ENCODE assay signal across 22 mouse cellular contexts in genomic region chr12:85378271-85378670, GRCm38 (mm10). TPM values are rescaled to one million over a fixed set of nuclear protein-coding genes. Genes with fewer than 3 reads are reported as not detected.
DNase-seq lines count a peak whose midpoint lies in the region; ATAC-seq and TF ChIP-seq lines count a peak whose summit lies in the region.
"Had no signal": no experiment of that assay in that cellular context is flagged by ENCODE, and none has a peak within 500 bp of the region (broad histone marks: within the 10 kb centered on the region; RNA-seq: fewer than 3 reads in every experiment).

No protein-coding gene starts in this region.

- H3K4me2 ChIP-seq in hindbrain, embryonic 14.5 days (replicated peaks), result no peak overlapping the region
- H3K4me2 ChIP-seq: embryonic facial prominence, embryonic 12.5 days; forebrain, embryonic 13.5 days; heart, embryonic 15.5 days; liver, embryonic 15.5 days; midbrain, embryonic 15.5 days had no signal

- TF ChIP-seq CTCF in kidney, adult 2 months (conservative IDR thresholded peaks at IDR 0.05; ENCODE audit: insufficient read depth, insufficient read length, low read depth, low read length), result peak; percentile 27; the same call in 1 of the 2 replicates
- peak; percentile 19 for TF ChIP-seq CTCF in ES-Bruce4 (IDR thresholded peaks at IDR 0.05; ENCODE audit: low read depth, low read length)

- no peak overlapping the region for H3K9ac ChIP-seq in ES-Bruce4 (ENCODE audit: low read depth, poor library complexity, severe bottlenecking)
- no peak overlapping the region for H3K9ac ChIP-seq in hindbrain, embryonic 14.5 days
- H3K9ac ChIP-seq: embryonic facial prominence, embryonic 12.5 days; forebrain, embryonic 13.5 days; heart, embryonic 15.5 days; liver, embryonic 15.5 days; midbrain, embryonic 15.5 days had no signal

- ATAC-seq in hindbrain, embryonic 14.5 days (ENCODE audit: low FRiP score), result no peak
- ATAC-seq: activated CD4-positive, CD25-positive, alpha-beta regulatory T cell, adult 4 months; forebrain, embryonic 13.5 days; hindbrain, postnatal 0 days; midbrain, embryonic 15.5 days had no signal

- H3K27ac ChIP-seq in kidney, adult 2 months (ENCODE audit: insufficient read depth, low read depth, low read length), result no peak overlapping the region
- H3K27ac ChIP-seq in ES-Bruce4 (ENCODE audit: insufficient read depth, low read length), result no peak overlapping the region
- peak overlapping the region; percentile 94 for H3K27ac ChIP-seq in macrophage
- H3K27ac ChIP-seq in hindbrain, embryonic 14.5 days, result no peak overlapping the region
- H3K27ac ChIP-seq: embryonic facial prominence, embryonic 12.5 days; forebrain, embryonic 13.5 days; heart, embryonic 15.5 days; hindbrain, postnatal 0 days; liver, embryonic 15.5 days; midbrain, embryonic 15.5 days had no signal

- H3K9me3 ChIP-seq in ES-Bruce4 (replicated peaks; ENCODE audit: control insufficient read depth, insufficient read depth, low read length, poor library complexity, severe bottlenecking), result no peaks in the 10 kb centered on the region
- H3K9me3 ChIP-seq in hindbrain, embryonic 14.5 days (ENCODE audit: control insufficient read depth, low read length), result no peaks in the 10 kb centered on the region
- H3K9me3 ChIP-seq: embryonic facial prominence, embryonic 12.5 days; forebrain, embryonic 13.5 days; heart, embryonic 15.5 days; liver, embryonic 15.5 days; megakaryocyte, embryonic 14.5 days; midbrain, embryonic 15.5 days had no signal

- H3K27me3 ChIP-seq in kidney, adult 2 months (replicated peaks; ENCODE audit: control insufficient read depth, insufficient read depth, low read length), result no peaks in the 10 kb centered on the region
- no peaks in the 10 kb centered on the region for H3K27me3 ChIP-seq in ES-Bruce4 (ENCODE audit: control insufficient read depth, insufficient read depth, low read length, poor library complexity, severe bottlenecking)
- no peaks in the 10 kb centered on the region for H3K27me3 ChIP-seq in hindbrain, embryonic 14.5 days (ENCODE audit: control insufficient read depth, insufficient read depth, low read length)
- H3K27me3 ChIP-seq: embryonic facial prominence, embryonic 12.5 days; forebrain, embryonic 13.5 days; heart, embryonic 15.5 days; liver, embryonic 15.5 days; megakaryocyte, embryonic 14.5 days; midbrain, embryonic 15.5 days had no signal

- intact Hi-C loops in left cerebral cortex, postnatal 14 days (cut with DNase I), result no loop called here

- H3K79me2 ChIP-seq in macrophage (ENCODE audit: inconsistent target), result peaks cover 7% of the 10 kb centered on the region

- TF ChIP-seq EP300 in ES-Bruce4 (IDR thresholded peaks at IDR 0.05; ENCODE audit: insufficient read depth, low read depth, low read length), result no peak

- whole genome bisulfite sequencing in kidney, adult 2 months, result 92% methylated on average over 2 of the region's 2 CpGs
- WGBS in macrophage (ENCODE audit: missing documents), result 89% methylated on average over 1 of the region's 2 CpGs
- 87% methylated on average over 2 of the region's 2 CpGs for WGBS in hindbrain, embryonic 14.5 days

- DNase-seq in kidney, adult 2 months, result no peak
- no peak for DNase-seq in kidney, adult 11 months
- DNase-seq in A20 (ENCODE audit: low read depth, low spot score), result peak; percentile 30
- no peak for DNase-seq in left cerebral cortex, postnatal 14 days (ENCODE audit: low spot score in 2 of 2)
- no peak for DNase-seq in Muller cell, postnatal 12 days (ENCODE audit: inconsistent ontology term)
- no peak for DNase-seq in hindbrain, embryonic 14.5 days (ENCODE audit: low spot score)
- DNase-seq: adrenal gland, postnatal 10 days; cerebellum, adult 8-10 months; gastrocnemius, postnatal 14 days; kidney, postnatal 36 days; lung, postnatal 14 days had no signal

- no peaks in the 10 kb centered on the region for H3K36me3 ChIP-seq in kidney, adult 2 months (ENCODE audit: control insufficient read depth, insufficient read depth, low read length)
- no peaks in the 10 kb centered on the region for H3K36me3 ChIP-seq in ES-Bruce4 (ENCODE audit: control insufficient read depth, insufficient read depth, low read length, poor library complexity, severe bottlenecking)
- no peaks in the 10 kb centered on the region for H3K36me3 ChIP-seq in macrophage (ENCODE audit: inconsistent target)
- no peaks in the 10 kb centered on the region for H3K36me3 ChIP-seq in hindbrain, embryonic 14.5 days (replicated peaks; ENCODE audit: control insufficient read depth, insufficient read depth)
- H3K36me3 ChIP-seq: embryonic facial prominence, embryonic 12.5 days; heart, embryonic 15.5 days; liver, embryonic 15.5 days; midbrain, embryonic 15.5 days had no signal

- no peak overlapping the region for H3K4me3 ChIP-seq in kidney, adult 2 months (ENCODE audit: insufficient read depth, low read depth, low read length)
- no peak overlapping the region for H3K4me3 ChIP-seq in ES-Bruce4 (ENCODE audit: low read depth, low read length)
- no peak overlapping the region for H3K4me3 ChIP-seq in macrophage (ENCODE audit: inconsistent target)
- no peak overlapping the region for H3K4me3 ChIP-seq in hindbrain, embryonic 14.5 days (replicated peaks; ENCODE audit: low read length)
- H3K4me3 ChIP-seq: embryonic facial prominence, embryonic 12.5 days; erythroblast, embryonic 14.5 days; forebrain, embryonic 13.5 days; heart, embryonic 15.5 days; liver, embryonic 15.5 days; megakaryocyte, embryonic 14.5 days; midbrain, embryonic 15.5 days had no signal

- TF ChIP-seq POLR2A in kidney, adult 2 months (IDR thresholded peaks at IDR 0.05; ENCODE audit: low read depth, low read length), result no peak
- no peak for TF ChIP-seq POLR2A in ES-Bruce4 (IDR thresholded peaks at IDR 0.05; ENCODE audit: insufficient read depth, low read length)

- H3K4me1 ChIP-seq in kidney, adult 2 months (ENCODE audit: control insufficient read depth, insufficient read depth, low read length), result peaks cover 2% of the 10 kb centered on the region; the same call in 1 of the 2 replicates
- H3K4me1 ChIP-seq in ES-Bruce4 (ENCODE audit: control insufficient read depth, insufficient read depth, low read length), result no peaks in the 10 kb centered on the region
- peaks cover 3% of the 10 kb centered on the region for H3K4me1 ChIP-seq in hindbrain, embryonic 14.5 days (replicated peaks; ENCODE audit: control insufficient read depth, insufficient read depth, low read length)
- H3K4me1 ChIP-seq: embryonic facial prominence, embryonic 12.5 days had no signal

RNA-seq across cellular contexts. Expression of gene Tmed10, which starts 3.6 kb away (rescaled TPM):
- polyA plus RNA-seq in kidney, adult 2 months (2012; rRNA removed), result 144 and 190 TPM in 2 replicates
- polyA plus RNA-seq in ES-Bruce4 (2011; ENCODE audit: insufficient read depth, insufficient read length, low read depth, missing spikeins) (174 and 184 TPM in 2 replicates), macrophage (2018) (317 to 419 TPM (median 387 TPM) in 3 replicates)
- total RNA-seq in macrophage (2018; cell fraction: chromatin; rRNA removed), result 10 to 100 TPM; 36.3 to 96.9 (median 66.9) TPM
- 100 to 1,000 TPM; 295 to 447 (median 378) TPM for total RNA-seq in macrophage (2018; cell fraction: cytosol; rRNA removed)
- total RNA-seq in macrophage (2018; cell fraction: nucleus; rRNA removed), result 100 to 1,000 TPM in 25 of 26 experiments, 10 to 100 TPM in 1; 64.6 to 378 (median 214) TPM
- total RNA-seq in left cerebral cortex, postnatal 14 days (2021), result 100 to 1,000 TPM; 157 to 161 TPM
- polyA plus RNA-seq in hindbrain, embryonic 14.5 days (2014; fragmentation: Nextera tagmentation; extraction: Ambion mirVana), result 234 and 256 TPM in 2 replicates

RNA-seq across cellular contexts. Expression of gene Nek9, which starts 39.1 kb away (rescaled TPM):
- 24.9 and 27.8 TPM in 2 replicates for polyA plus RNA-seq in kidney, adult 2 months (2012; rRNA removed)
- polyA plus RNA-seq in ES-Bruce4 (2011; ENCODE audit: insufficient read depth, insufficient read length, low read depth, missing spikeins) (42.3 and 43.2 TPM in 2 replicates), macrophage (2018) (40.7 to 65.1 TPM (median 55.7 TPM) in 3 replicates)
- total RNA-seq in macrophage (2018; cell fraction: chromatin; rRNA removed), result 100 to 1,000 TPM in 7 of 26 experiments, 10 to 100 TPM in 19; 60.5 to 127 (median 89.8) TPM
- 10 to 100 TPM; 44.3 to 72.9 (median 60.3) TPM for total RNA-seq in macrophage (2018; cell fraction: cytosol; rRNA removed)
- total RNA-seq in macrophage (2018; cell fraction: nucleus; rRNA removed), result 10 to 100 TPM; 50.0 to 95.0 (median 69.6) TPM
- total RNA-seq in left cerebral cortex, postnatal 14 days (2021), result 10 to 100 TPM; 25.1 to 26.4 TPM
- polyA plus RNA-seq in hindbrain, embryonic 14.5 days (2014; fragmentation: Nextera tagmentation; extraction: Ambion mirVana), result 9.5 and 10.0 TPM in 2 replicates
